Mouse (Mus musculus) thymus, postnatal 14 days (tissue): ENCODE measurements around the gene Dcbld1.
A peak's percentile ranks its signal among the peaks of the same experiment; 100 is the strongest.

Experiments
- DNase-seq: peaks from one replicate; pipeline ENCODE4 v3.0.0; 2021

The Dcbld1 gene

DNA sequence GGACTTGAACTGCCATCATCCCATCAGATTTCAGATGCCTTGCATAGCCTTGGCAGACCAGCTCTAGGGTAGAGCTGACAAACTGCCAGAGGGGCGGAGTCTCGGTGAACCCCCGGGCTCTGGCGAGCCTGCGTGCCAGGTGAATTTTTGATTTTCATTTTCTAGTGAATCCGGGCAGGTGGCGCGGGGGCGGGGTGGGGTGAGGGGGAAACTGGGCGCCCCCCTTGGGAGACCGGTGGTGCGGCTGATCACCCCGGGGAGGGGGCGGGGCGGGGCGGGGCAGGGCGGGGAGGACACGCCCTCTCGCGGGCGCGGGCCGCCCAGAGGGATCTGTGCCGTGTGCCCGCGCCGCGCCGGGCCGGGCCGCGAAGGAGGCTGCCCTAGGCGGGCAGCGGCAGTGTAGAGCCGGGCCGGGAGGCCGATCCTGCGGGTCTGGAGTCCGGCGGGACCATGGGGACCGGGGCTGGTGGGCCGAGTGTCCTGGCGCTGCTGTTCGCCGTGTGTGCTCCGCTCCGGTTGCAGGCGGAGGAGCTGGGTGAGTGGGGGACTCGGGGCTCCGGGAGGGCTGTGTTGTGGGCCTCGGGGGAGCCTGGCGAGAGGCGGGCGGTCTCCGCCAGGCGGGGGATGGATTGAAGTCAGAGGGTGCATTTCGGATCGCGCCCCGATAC lies at the start of gene Dcbld1:
TSS of gene Dcbld1 (plus strand) at position 319 of the 668 bp plus-strand sequence.
- peak; percentile 75 for DNase-seq

DNA sequence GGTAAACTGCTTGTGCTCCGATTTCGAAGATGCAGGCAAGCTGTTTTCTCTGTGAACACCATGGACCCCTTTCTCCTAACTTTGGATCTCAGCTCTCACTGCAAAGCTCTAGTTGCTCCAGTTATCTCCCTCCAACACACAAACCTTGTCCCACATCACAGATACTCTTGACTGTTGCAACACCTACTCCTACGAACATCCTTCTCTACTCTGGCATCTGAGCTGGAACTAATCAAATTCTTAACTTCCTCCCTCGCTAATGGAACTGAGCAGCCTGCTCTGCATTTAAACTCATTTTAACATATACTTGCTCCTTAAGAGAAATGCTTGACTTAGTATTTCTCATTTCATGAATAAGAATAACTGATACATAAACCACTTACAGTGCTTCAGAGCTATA lies 47.5 kb upstream of the Dcbld1 start:
- DNase-seq, result no peak

DNA sequence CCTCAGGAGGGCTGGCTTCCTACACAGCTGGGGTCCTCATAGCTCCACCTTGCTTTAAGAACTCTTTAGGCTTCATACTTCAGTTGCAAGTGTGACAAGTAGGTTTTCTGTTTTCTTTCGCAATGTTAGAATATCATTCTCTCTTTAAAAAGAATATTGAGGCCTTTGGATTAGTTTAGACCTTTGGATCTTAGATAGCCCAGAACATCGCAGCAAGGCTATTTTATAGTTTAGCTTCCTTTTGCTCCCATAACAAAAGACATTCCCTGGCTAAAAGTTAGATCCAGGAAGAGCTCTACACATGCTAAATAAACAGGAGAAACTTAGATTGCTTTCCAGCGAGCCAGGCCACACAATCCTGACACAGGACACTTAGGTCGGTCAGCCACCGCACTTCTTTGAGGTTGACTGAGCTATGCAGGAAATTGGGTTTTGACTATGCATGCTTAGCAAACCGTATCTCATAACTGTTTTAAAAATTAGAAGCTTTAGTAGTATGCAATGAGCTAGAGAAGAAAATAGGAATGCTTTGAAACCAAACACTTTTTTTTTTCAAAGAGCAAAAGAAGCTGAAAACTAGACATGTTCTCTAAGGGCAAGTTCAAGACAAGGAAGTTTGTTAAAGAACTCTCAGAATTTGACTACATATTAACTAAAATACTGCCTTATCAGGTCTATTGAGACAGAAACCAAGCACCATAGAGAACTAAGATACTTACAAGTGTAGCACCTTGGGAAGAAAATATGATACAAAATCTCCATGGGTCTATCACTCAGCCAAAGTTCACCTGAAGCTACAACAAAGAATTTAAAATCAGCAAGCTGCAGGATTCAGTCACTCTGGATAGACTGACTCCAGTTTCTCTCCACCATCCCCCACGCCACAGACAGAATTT lies 38.2 kb upstream of the Dcbld1 start, which contains the start of gene Ros1:
TSS of gene Ros1 (minus strand) at position 288 of the 896 bp plus-strand sequence.
- no peak for DNase-seq

DNA sequence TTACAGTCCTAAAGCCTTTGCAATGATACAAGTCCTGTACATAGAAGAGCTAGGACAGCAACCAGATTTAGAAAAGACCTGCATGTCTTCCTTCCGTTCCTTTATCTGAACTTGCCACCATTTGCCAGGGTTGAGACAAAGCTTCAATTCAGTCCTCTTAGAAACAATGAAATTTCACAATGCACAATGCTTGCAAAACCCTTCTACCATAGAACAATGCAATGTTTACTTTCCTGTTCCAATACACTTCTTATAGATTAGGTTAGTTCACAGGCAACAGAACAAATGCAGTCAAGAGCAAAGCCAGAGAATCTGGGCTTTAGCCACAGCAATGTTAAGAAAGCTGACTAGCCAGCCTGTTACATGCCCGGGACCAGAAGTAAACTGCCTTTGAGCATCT lies 29.4 kb upstream of the Dcbld1 start:
- DNase-seq, result no peak

DNA sequence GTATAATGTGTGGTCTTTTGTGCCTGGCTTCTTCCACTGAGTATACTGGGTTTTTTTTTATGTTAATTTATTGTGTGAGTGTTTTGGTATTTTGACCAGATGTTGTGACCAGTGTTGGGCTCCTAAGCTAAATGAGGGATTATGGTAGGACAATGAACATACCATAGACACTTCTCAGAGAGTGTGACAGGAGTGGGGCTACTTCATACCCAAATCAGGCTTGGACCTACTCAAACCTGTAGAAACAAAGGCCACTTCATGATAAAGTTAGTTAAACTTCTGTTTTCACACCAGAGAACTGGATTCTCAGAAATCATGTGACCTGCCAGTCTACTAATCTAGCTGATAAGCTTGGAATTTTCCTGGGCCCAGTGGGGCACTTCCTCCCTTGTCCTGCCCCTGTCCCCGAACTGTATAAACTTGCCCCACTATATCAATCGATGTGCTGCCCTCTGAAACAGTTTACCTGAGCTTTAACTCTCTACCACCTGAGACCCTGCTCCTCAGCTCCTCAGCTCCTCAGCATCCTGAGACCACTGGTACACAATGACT lies 18.1 kb upstream of the Dcbld1 start:
- DNase-seq, result no peak

DNA sequence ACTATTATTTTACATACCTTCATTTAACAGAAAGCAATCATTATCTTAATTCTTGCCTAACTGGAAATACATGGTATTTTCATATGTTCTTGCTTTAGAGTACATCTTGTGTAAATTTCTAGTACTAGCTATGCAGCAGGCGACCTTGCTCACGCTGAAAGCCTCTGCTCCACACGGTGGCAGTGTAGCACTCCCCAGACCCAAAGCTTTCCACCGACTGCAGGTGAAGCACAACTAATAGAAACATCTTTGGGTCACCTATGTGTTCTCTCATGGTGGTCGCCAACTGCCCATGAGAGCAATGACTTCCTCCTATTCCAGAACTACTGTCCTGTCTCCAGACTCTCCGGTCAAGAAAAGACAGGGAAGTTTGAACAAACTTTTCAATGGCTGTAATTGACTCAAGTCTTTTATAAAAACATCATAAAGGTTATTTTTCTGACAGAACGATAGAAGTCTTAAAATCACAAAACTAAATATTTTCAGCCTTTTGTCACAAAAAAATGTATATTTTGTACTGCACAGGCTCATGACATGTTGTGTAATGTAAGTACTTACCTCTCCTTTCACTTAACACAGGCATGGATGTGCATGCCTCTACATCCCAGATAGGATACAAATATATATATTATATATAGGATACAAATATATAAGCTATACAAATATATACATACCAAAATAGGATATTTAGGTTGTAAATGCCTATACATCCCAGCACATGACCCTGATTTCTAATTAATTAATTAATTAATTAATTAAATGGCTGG lies 16.4 kb upstream of the Dcbld1 start:
- peak; percentile 31 for DNase-seq

DNA sequence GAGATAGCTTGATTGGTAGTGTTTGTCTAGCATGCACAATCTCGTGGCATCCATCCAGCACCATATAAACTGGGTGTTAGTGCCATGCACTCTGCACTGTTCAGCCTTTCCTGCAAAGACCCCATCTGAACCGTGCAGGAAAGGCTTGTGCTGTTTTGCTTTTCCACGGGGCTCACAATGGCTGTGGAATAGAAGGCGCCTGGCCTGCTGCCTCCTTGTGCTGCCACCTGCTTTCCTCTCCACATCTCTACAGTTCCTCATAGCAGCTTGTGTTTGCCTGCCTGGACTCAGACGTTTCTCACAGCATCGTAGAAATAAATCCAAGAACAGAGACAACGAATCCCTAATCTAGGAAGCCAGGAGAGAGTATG lies 15.9 kb upstream of the Dcbld1 start:
- DNase-seq, result no peak

DNA sequence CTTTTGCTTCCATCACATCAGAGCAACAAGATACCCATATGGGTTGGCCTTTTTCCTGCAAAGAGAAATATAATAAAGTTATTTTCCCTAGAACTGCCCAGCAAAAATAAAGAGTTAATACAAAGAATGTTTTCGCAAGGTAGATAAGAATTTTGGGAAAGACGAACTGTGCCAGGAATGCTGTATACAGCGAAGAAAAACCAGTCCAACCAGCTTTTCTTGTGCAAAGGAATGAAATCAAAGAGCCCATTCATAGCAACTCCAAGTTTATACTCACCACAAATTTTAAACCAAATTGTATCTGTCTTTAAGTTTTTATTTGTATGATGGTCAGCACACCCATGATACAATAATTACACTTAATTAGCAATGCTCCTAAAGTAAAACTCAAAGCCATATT lies 13.8 kb upstream of the Dcbld1 start:
- DNase-seq, result no peak

DNA sequence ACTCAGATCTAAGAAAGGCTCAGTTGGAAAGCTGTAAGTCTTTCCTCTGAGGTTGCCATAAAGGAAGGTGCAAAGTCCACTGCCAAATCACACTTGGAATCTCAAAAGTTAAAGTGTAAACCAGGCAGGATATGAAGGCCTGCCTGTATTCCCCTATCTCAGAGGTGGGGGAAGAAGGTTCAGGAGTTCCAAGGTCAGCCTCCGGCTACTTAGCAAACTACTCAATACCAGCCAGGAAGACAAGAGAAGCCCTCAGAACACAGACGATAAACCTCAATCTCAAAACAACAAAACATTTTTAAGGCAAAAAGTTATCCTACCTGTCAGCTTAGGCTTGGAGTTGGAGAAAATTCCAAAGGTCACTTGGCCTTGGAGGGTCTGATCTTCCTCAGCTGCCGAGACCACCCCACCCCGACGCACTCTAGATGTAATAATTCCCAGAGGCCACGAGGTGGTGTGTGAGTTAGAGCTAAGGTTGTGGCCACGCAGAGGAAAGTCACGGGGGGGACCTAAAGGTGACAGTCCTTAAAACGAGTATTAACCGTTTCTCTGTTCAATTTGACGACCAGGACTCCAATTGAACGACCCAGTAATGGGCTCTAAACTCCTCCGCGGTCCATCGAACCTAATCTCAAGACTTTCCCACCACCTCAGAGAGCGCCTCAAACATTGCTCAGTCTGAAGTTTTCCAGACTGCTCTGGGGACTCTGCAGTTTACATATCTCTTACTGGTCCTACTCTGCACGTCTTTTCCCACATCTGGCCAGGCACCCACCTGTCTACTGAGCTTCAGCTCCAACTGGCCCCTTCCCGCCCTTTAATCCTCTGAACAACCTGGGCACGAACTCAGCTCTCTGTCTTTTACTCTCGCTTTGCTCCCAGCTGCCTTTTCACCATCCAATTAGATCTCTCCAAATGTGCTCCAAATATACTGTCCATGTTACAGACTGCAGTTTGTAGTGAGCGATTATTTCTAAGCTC lies 933 bp upstream of the Dcbld1 start:
- peak; percentile 43 for DNase-seq

DNA sequence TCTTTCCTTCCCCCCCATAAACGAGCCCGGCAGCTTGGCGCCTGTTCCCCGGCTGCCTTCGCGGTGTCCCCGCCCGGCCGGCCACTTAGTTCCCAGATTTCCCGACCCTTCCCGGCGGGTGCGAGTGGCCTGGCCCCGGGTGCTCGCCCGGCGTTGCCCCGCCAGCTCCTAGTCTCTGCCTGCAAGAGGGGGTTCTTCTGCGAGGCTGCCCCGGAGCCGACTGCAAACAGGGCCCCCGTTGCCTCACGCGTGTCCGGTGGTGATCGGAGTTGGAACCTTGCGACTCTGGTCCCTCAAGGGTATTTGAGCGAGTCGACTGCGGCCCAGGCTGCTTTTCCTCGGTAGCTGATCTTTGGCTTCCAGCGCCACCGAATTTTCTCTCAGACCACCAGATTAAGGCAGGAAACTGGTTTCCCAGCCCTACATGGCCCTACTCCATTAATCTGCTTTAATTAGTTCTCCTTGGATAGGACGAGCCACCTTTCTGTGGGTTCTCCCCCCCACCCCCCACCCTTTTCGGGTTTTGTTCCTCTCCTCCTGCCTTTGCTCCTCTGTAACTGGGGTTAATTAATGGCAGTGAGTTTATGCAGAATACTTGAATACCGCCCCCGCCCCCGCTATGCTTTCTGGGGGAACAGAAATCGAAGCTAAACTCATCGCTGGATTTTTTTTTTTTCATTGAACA lies 692 bp downstream of the Dcbld1 start:
- DNase-seq, result no peak

DNA sequence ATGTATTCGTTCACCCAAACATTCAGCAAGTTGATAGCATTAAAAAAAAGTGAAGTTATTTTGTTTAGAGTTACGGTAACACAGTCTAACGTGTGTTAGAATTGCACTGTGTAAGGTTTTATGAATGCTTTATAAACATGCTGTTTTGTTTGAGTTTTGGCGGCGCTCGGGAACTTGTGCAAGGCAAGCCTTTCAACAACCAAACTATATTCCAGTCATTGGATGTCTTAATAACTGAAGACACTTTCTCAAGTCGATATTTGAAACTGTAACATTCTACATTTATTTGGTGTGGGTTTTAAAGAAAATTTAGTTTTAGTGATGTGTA lies 1.2 kb downstream of the Dcbld1 start:
- DNase-seq, result no peak

DNA sequence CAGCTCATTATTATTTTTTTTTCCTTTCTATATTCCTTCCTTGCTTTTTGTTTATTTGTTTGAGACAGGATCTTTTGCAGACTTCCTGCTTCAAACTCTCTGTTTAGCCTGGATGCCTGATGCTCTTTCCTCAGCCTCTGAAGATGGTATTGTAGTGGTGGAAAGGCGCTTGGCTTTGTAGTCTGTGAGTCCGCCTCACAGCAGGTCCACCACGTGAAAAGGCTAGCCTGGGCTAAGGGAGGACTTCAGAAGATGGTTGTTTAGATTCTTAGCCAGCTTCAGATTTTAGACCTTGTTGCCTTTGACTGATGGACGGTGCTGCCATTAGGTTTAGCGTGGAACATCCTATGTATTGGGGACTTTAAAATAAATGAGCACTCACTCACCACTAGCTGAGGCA lies 2.0 kb downstream of the Dcbld1 start:
- DNase-seq, result no peak

DNA sequence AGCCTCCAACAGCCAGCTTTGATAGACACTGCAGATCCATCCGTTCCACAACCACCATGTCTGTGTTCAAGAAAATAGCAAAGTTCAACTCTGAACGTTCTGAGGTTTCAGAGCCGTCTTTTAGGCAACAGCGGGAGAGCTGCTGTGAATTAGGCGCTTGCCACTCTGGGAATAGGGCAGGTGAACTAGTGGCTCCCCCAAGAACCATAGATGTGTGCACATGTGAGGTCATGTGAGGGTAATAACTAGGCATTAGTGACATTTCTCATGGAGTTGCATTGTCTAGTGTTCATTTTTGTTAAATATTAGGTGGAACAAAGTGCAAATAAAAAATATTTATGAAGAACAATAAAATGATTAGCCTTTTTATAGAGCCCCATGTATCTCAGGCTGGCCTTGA lies 8.6 kb downstream of the Dcbld1 start:
- DNase-seq, result no peak

DNA sequence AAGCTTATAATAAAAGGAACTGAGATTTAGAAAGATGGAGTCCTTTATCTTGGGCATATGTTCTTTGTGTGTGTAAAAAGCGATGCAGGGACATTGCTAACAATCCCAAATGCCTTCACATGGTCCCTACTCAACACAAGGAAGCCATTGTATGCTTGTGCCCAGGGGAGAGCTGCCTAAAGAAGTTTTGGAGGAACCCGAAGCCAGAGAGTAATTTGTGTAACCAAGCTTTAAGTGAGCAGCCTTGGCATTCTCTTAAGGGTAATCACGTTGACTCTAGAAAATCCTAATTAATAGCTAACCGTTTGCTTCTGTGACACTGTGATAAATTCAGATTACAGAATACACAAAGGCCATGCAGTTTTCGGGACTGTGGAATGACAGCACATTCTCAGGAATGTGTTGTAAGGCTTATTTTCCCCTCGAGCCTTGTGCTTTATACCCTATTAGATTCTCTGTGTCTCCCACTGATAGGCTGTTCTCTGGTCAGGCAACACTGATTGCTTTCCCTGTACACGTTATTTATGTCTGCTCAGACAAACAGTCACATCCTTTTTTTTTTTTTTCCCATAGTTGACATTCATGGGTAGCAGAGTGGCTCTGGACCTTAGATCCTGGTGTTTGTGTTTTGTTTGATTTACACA lies 9.4 kb downstream of the Dcbld1 start:
- DNase-seq, result no peak

DNA sequence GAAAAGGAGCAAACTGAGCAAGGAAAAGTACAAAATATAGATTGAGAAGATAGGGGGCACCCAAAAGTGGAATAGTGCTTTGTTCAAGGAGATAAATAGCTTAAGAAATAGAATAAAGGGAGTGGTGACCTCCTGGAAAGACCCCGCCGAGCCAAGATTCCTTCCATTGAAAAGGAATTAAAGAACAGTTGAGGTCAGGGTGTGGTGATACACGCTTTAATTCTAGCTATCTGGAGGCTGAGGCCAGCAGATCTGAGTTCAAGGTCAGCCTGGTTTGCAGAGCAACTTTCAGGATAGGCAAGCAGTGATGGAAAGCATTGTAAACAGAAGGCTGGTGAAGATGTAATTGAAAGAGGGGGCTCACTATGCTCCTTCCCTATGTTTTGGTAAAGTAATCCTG lies 12.8 kb downstream of the Dcbld1 start:
- DNase-seq, result no peak

DNA sequence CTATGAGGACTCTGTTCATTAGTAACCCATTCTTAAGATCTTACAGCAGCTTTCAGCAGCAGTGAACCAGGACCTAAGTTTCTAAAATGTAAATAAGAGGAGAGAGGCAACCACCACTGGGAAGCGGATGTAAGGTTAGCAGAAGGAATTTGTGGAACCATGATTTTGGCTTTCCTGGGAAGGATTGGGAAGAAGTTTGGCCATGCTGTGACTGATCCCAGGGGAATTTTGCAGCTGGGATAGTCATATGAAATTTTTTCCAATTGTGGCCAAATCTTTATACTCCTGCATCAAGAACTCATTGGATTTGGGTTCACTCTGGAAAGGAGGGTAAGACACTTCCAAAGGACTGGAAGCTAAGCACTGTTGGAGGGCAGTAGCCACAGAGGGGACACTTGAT lies 18.8 kb downstream of the Dcbld1 start:
- DNase-seq, result no peak

DNA sequence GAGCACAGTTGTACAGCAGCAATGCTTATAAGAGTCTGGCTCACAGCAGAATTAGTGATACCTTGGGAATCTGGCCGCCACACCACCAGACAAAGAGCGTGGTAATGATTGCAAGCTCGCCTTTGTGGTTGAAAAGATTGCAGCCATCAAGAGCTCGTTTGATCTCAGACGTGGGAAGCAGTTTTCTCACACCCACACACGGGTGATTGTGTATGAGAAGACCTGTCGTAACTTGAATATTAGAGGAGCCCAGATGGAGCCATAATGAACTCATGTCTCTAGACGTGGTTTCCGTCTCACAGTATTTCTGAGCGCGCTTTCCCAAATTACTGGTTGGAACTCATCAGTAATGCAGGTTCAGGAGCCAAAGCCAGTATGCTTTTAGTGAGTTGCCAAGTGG lies 20.0 kb downstream of the Dcbld1 start:
- no peak for DNase-seq

DNA sequence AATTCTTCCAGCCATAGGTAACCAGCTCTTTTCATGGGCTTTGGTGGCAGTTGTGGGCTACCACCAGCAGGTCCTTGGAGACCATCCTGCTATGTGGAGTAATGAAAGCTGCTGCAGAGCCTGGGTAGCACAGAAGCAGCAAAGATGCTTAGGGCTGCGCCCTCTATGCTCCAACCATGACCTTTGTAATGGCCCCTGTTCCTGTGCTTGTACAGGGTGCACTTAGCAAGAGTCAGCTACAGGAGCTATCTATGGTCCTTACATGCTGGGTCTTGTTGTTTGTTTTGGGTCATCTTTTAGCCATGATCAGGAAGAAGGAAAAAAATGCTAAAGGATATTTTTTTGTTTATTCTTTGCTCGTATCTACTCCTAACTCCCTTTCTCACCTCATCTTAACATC lies 24.3 kb downstream of the Dcbld1 start:
- DNase-seq, result no peak

DNA sequence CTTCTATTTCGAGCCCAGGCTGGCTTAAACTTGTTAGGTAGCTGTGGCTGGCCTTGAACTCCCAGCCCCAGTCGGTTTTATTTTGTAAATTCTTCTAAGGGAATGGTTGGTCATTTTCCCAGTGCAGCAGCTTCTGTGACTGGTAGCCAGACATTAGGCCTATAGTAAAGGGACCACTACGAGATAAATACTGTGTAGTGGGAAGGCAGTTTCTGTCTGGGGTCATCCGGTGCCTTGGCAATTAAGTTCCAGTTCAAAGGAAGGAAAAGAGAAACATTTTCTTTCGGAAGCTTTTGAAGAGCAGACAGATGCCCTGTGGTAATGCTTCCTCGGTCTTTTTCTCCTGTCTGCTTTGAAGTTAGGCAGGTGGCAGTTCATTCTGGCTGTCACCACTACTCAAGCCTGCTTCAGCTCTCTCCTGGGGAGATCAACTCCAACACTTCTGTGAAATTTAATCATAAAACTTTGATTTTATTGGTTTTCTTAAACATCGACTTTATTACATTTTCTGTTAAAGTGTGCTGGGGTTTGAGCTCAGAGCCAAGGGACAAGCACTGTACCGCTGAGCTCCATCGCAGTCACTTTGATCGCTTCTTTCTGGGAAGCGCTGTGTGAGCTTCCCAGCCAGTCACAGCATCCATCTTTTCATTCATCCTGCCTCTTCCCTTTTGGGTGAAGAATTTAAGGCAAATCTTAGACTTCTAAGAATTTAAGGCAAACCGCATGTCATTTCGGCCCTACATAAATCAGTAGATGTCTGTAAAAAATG lies 24.9 kb downstream of the Dcbld1 start:
- DNase-seq, result no peak

DNA sequence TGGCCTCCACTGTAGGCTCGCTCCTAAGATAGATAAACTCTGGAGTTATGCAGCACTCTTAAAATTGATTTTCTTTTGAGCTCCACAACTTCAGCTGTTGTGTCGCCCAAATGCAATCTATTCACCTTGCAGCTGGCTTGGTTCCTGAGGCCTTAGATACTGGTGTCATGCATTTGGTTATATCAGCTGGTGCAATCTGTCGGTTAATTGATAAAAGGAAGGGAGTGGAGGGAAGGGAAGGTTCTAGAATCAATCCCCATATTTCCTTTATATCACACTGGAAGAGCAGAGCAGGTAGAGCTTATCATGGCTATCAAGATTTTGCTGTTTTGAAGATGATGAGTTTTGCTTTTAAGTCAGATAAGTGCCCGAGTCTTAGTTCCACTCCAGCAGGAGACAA lies 26.8 kb downstream of the Dcbld1 start:
- no peak for DNase-seq
